Mouse (Mus musculus) megakaryocyte, embryonic 14.5 days (primary cell): ENCODE measurements around the gene Cgref1.

Experiments used
- FLI1 ChIP-seq: IDR thresholded peaks from 2 replicates; pipeline ENCODE4 v1.6.1; 2012; ENCODE audit warnings: low read length, inconsistent platforms, mixed read lengths
- GATA1 ChIP-seq: IDR thresholded peaks from 3 replicates; pipeline ENCODE4 v1.6.1; 2012; ENCODE audit warnings: mixed read lengths, low read length, inconsistent platforms, borderline replicate concordance

DNA sequence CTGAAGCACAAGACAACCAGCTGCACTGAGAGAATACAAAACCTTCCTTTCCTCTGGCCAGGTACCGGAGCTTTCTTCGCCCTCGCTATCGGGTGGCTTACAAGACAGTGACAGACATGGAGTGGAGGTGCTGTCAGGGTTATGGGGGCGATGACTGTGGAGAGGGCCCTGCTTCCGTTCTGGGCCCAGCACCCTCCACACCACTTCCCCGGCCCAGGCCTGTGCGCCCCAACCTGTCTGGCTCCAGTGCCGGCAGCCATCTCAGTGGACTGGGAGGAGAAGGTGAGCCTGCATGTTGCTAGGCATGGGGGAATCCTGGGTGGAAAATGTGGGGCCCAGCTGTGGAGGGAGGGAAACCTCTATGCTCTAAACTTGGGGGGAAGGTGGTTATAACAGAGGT lies 29.9 kb downstream of the Cgref1 start:
- TF ChIP-seq GATA1 (no peak), FLI1 (no peak)
